Mouse (Mus musculus): ENCODE data around the gene Inhba.

DNA sequence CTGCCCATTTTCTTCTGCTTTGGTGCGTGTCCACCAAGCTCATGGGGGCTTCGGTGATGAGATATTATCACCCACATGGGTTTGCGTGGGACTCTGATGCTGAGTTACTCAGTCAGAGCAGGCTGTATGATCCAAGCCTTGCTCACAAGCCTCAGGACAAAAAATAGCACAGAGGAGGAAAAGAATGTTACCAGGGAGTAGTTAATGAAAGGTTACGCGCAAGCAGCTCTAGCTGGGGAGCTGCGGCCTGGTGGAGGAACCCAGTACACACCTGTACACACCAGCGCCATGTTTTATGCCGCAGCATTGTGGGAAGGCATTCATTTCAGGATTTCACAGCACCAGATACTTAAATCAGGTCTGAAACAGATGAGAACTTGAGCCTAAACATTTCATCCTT is 10.9 kb downstream of the Inhba start:
- TF ChIP-seq CTCF (IDR thresholded peaks at IDR 0.05; ENCODE audit: low read depth, low read length), result no peak
- TF ChIP-seq POLR2A (IDR thresholded peaks at IDR 0.05; ENCODE audit: borderline replicate concordance, low read depth, low read length), result no peak

All from bone marrow macrophage, adult 2 months (primary cell).